Comparison of ENCODE assay signal across 9 mouse cellular contexts in genomic region chr17:46546591-46546990, GRCm38 (mm10). TPM values are rescaled to one million over a fixed set of nuclear protein-coding genes. Genes with fewer than 3 reads are reported as not detected.
DNase-seq lines count a peak whose midpoint lies in the region; ATAC-seq lines count a peak whose summit lies in the region.
"Had no signal": no experiment of that assay in that cellular context is flagged by ENCODE, and none has a peak within 500 bp of the region (broad histone marks: within the 10 kb centered on the region; RNA-seq: fewer than 3 reads in every experiment).

No protein-coding gene starts in this region.

- no peaks in the 10 kb centered on the region for H3K27me3 ChIP-seq in megakaryocyte, embryonic 14.5 days (replicated peaks)
- peaks cover 14% of the 10 kb centered on the region for H3K27me3 ChIP-seq in limb, embryonic 13.5 days
- H3K27me3 ChIP-seq in stomach, embryonic 14.5 days (ENCODE audit: control insufficient read depth, insufficient read depth, low read length): no peaks in the 10 kb centered on the region

- no peak for ATAC-seq in megakaryocyte, adult 5-6 weeks (ENCODE audit: poor library complexity, severe bottlenecking)
- no peak for ATAC-seq in limb, embryonic 13.5 days (ENCODE audit: low FRiP score, low read depth)
- ATAC-seq in stomach, embryonic 14.5 days (ENCODE audit: insufficient number of reproducible peaks, insufficient read depth, low FRiP score, low read depth): no peak

- H3K27ac ChIP-seq in limb, embryonic 13.5 days: no peak overlapping the region
- H3K27ac ChIP-seq in stomach, embryonic 14.5 days (ENCODE audit: low read length): no peak overlapping the region

- H3K4me1 ChIP-seq in megakaryocyte, embryonic 14.5 days: peaks cover 51% of the 10 kb centered on the region
- H3K4me1 ChIP-seq in limb, embryonic 13.5 days: peaks cover 22% of the 10 kb centered on the region
- H3K4me1 ChIP-seq in stomach, embryonic 14.5 days (ENCODE audit: control insufficient read depth, insufficient read depth, low read length): peaks cover 17% of the 10 kb centered on the region

- H3K4me2 ChIP-seq in limb, embryonic 13.5 days (replicated peaks): peak overlapping the region; percentile 87
- peak overlapping the region; percentile 75 for H3K4me2 ChIP-seq in stomach, embryonic 14.5 days (replicated peaks; ENCODE audit: low read depth, low read length)

- peak overlapping the region; percentile 89 for H3K9ac ChIP-seq in limb, embryonic 13.5 days
- no peak overlapping the region for H3K9ac ChIP-seq in stomach, embryonic 14.5 days (replicated peaks; ENCODE audit: low read depth, low read length)

- H3K9me3 ChIP-seq in megakaryocyte, embryonic 14.5 days: no peaks in the 10 kb centered on the region
- H3K9me3 ChIP-seq in limb, embryonic 13.5 days: no peaks in the 10 kb centered on the region
- H3K9me3 ChIP-seq in stomach, embryonic 14.5 days (ENCODE audit: control insufficient read depth, low read depth, low read length): no peaks in the 10 kb centered on the region

- WGBS in limb, embryonic 13.5 days: 10% methylated on average over 7 of the region's 7 CpGs
- WGBS in stomach, embryonic 14.5 days: 15% methylated on average over 7 of the region's 7 CpGs

- peaks cover 64% of the 10 kb centered on the region for H3K36me3 ChIP-seq in megakaryocyte, embryonic 14.5 days (replicated peaks; ENCODE audit: low read length)
- peaks cover 44% of the 10 kb centered on the region for H3K36me3 ChIP-seq in limb, embryonic 13.5 days
- H3K36me3 ChIP-seq in stomach, embryonic 14.5 days (ENCODE audit: control insufficient read depth, insufficient read depth, low read length): peaks cover 37% of the 10 kb centered on the region

- peak; percentile 33 for DNase-seq in cerebellum, adult 9-10 months
- no peak for DNase-seq in cerebellum, postnatal 10 days
- no peak for DNase-seq in gastrocnemius, postnatal 10 days
- DNase-seq in right cerebral cortex, adult 18-20 months: no peak

- H3K4me3 ChIP-seq in megakaryocyte, embryonic 14.5 days (replicated peaks): peak overlapping the region; percentile 93
- peak overlapping the region; percentile 73 for H3K4me3 ChIP-seq in limb, embryonic 13.5 days
- H3K4me3 ChIP-seq in stomach, embryonic 14.5 days (ENCODE audit: low read depth, low read length): peak overlapping the region; percentile 46

RNA-seq across cellular contexts. Expression of gene Cul9, which starts 0.4 kb away (rescaled TPM):
- 2.4 and 6.0 TPM in 2 replicates for polyA plus RNA-seq in megakaryocyte, embryonic 14.5 days (2012; ENCODE audit: insufficient read depth, low replicate concordance)
- 2.7 and 4.3 TPM in 2 replicates for total RNA-seq in megakaryocyte, adult 5-6 weeks (2015)
- total RNA-seq in megakaryocyte, adult 5-6 weeks (2017): 1.7 and 4.4 TPM in 2 replicates
- 11.3 and 12.4 TPM in 2 replicates for polyA plus RNA-seq in limb, embryonic 13.5 days (2015; fragmentation: Nextera tagmentation; extraction: Ambion mirVana)
- polyA plus RNA-seq in stomach, embryonic 14.5 days (2014; fragmentation: Nextera tagmentation; extraction: Ambion mirVana): 3.6 and 5.6 TPM in 2 replicates
- total RNA-seq in gastrocnemius, postnatal 10 days (2021): 10 to 100 TPM; 11.3 to 11.5 TPM

RNA-seq across cellular contexts. Expression of gene Srf, which starts 9.4 kb away (rescaled TPM):
- polyA plus RNA-seq in megakaryocyte, embryonic 14.5 days (2012; ENCODE audit: insufficient read depth, low replicate concordance): 148 and 196 TPM in 2 replicates
- 28.5 and 34.0 TPM in 2 replicates for total RNA-seq in megakaryocyte, adult 5-6 weeks (2015)
- 23.7 and 36.3 TPM in 2 replicates for total RNA-seq in megakaryocyte, adult 5-6 weeks (2017)
- polyA plus RNA-seq in limb, embryonic 13.5 days (2015; fragmentation: Nextera tagmentation; extraction: Ambion mirVana): 5.8 and 7.3 TPM in 2 replicates
- polyA plus RNA-seq in stomach, embryonic 14.5 days (2014; fragmentation: Nextera tagmentation; extraction: Ambion mirVana): 12.2 and 15.7 TPM in 2 replicates
- 10 to 100 TPM; 66.9 to 75.5 TPM for total RNA-seq in gastrocnemius, postnatal 10 days (2021)

RNA-seq across cellular contexts. Expression of gene Dnph1, which starts 50.1 kb away (rescaled TPM):
- polyA plus RNA-seq in megakaryocyte, embryonic 14.5 days (2012; ENCODE audit: insufficient read depth, low replicate concordance): 6.5 and 14.6 TPM in 2 replicates
- total RNA-seq in megakaryocyte, adult 5-6 weeks (2015): 10.1 and 10.4 TPM in 2 replicates
- total RNA-seq in megakaryocyte, adult 5-6 weeks (2017): 4.3 and 5.9 TPM in 2 replicates
- 40.4 and 41.7 TPM in 2 replicates for polyA plus RNA-seq in limb, embryonic 13.5 days (2015; fragmentation: Nextera tagmentation; extraction: Ambion mirVana)
- polyA plus RNA-seq in stomach, embryonic 14.5 days (2014; fragmentation: Nextera tagmentation; extraction: Ambion mirVana): 56.3 and 65.5 TPM in 2 replicates
- total RNA-seq in gastrocnemius, postnatal 10 days (2021): 1 to 10 TPM; 4.9 to 5.2 TPM

RNA-seq across cellular contexts. Expression of gene Ttbk1, which starts 59.1 kb away (rescaled TPM):
- polyA plus RNA-seq in megakaryocyte, embryonic 14.5 days (2012; ENCODE audit: insufficient read depth, low replicate concordance): 0.06 and 0.60 TPM in 2 replicates
- total RNA-seq in megakaryocyte, adult 5-6 weeks (2015): not detected in 2 replicates
- total RNA-seq in megakaryocyte, adult 5-6 weeks (2017): 0.04 TPM in 1 of 2 replicates, not detected in the other
- polyA plus RNA-seq in limb, embryonic 13.5 days (2015; fragmentation: Nextera tagmentation; extraction: Ambion mirVana): 0.15 and 0.18 TPM in 2 replicates
- 0.25 and 0.27 TPM in 2 replicates for polyA plus RNA-seq in stomach, embryonic 14.5 days (2014; fragmentation: Nextera tagmentation; extraction: Ambion mirVana)
- total RNA-seq in gastrocnemius, postnatal 10 days (2021): 1 to 10 TPM; 3.9 to 4.5 TPM
- total RNA-seq: granulocyte monocyte progenitor cell, adult 5-6 weeks had no signal
